Mouse (Mus musculus): ENCODE measurements around the gene Appl1. TPM values are rescaled to one million over a fixed set of nuclear protein-coding genes. Genes with fewer than 3 reads are reported as not detected.
A peak's percentile ranks its signal among the peaks of the same experiment; 100 is the strongest.
"Not testable (repeated sequence)": the region's sequence is repeated elsewhere in the genome, so short reads cannot be mapped to it uniquely, and the experiment has no call there.

The Appl1 gene
- polyA plus RNA-seq, 1 experiment, result 2.9 TPM

DNA sequence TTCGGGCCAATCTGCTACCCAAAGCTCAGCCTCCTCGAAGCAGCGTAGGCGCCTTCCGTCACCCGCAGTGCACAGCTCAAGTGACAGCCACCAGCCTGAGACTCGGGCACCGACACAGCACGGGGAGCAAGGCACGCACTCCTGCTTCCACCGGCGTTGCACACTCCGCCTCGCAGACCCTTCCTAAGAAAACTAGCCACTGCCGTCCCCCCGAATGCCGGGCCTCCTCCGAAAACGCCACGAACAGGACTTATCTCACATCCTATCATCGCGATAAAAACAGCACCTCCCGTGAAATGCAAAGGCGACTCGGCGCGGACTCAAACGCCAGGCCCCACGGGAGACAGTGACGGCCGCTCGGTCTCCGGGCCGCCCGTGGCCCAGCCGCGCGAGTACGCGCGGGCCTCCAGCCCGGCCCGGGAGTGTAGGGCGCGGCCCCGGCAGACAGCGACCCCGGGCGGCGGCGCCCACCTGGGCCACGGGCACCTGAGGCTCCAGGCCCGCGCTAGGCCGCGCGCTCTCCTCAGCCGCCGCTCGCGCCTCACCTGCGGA lies 1.1 kb downstream of the Appl1 start:
- peaks cover 33% of the 10 kb centered on the region for H3K79me3 ChIP-seq (ENCODE audit: low read depth)
- H3K27me3 ChIP-seq (ENCODE audit: control insufficient read depth, insufficient read depth, insufficient read length), result no peaks in the 10 kb centered on the region
- H3ac ChIP-seq (ENCODE audit: control insufficient read depth, insufficient read length, low read depth), result peak overlapping the region; percentile 88
- H3K4me3 ChIP-seq (ENCODE audit: insufficient read depth, poor library complexity, severe bottlenecking), result peak overlapping the region; percentile 76
- H3K79me2 ChIP-seq (ENCODE audit: control insufficient read depth, insufficient read depth), result peaks cover 51% of the 10 kb centered on the region
- H3K36me3 ChIP-seq (ENCODE audit: control insufficient read depth, insufficient read depth), result no peaks in the 10 kb centered on the region
- TF ChIP-seq FOSL1 (IDR thresholded peaks at IDR 0.05; ENCODE audit: insufficient read depth, low read length, poor library complexity, severe bottlenecking) (no peak), CEBPB (IDR thresholded peaks at IDR 0.05; ENCODE audit: low read depth) (no peak), MYOD1 (IDR thresholded peaks at IDR 0.05; ENCODE audit: control insufficient read depth, insufficient read length, low read depth) (no peak), CTCF (IDR thresholded peaks at IDR 0.05; ENCODE audit: control insufficient read depth, insufficient read depth, insufficient read length) (peak; percentile 27), MYOG (IDR thresholded peaks at IDR 0.05; ENCODE audit: control insufficient read depth, extremely low read depth, insufficient read length) (no peak), MAX (IDR thresholded peaks at IDR 0.05) (no peak), USF1 (IDR thresholded peaks at IDR 0.05; ENCODE audit: low read depth) (no peak)

DNA sequence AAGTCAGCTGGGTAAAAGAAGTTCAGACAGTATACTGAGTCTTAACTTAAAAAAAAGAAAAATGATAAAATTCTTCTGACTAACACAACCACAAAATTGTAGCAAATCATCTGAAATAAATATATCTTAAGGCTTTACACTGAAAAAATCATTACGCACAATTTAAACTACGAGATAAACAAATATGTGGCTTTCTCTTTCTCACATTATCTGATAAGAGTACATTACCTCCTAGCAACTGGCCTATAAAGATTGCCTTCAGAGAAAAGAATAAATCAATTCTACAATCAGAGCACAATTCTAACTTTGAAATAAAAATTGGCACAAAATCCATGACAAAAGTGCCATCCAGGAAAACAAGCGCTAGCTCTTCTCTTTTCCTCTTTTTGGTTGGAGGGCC lies 1.9 kb downstream of the Appl1 start:
- H3K36me3 ChIP-seq (ENCODE audit: control insufficient read depth, insufficient read depth), result no peaks in the 10 kb centered on the region
- H3K4me3 ChIP-seq (ENCODE audit: insufficient read depth, poor library complexity, severe bottlenecking), result no peak overlapping the region
- H3K27me3 ChIP-seq (ENCODE audit: control insufficient read depth, insufficient read depth, insufficient read length), result no peaks in the 10 kb centered on the region
- no peak for TF ChIP-seq CEBPB (IDR thresholded peaks at IDR 0.05; ENCODE audit: low read depth)
- TF ChIP-seq CTCF (IDR thresholded peaks at IDR 0.05; ENCODE audit: control insufficient read depth, insufficient read depth, insufficient read length), result no peak
- no peak for TF ChIP-seq MYOD1 (IDR thresholded peaks at IDR 0.05; ENCODE audit: control insufficient read depth, insufficient read length, low read depth)
- no peak for TF ChIP-seq USF1 (IDR thresholded peaks at IDR 0.05; ENCODE audit: low read depth)
- TF ChIP-seq MYOG (IDR thresholded peaks at IDR 0.05; ENCODE audit: control insufficient read depth, extremely low read depth, insufficient read length), result no peak
- no peak for TF ChIP-seq FOSL1 (IDR thresholded peaks at IDR 0.05; ENCODE audit: insufficient read depth, low read length, poor library complexity, severe bottlenecking)
- no peak for TF ChIP-seq MAX (IDR thresholded peaks at IDR 0.05)
- peaks cover 33% of the 10 kb centered on the region for H3K79me3 ChIP-seq (ENCODE audit: low read depth)
- no peak overlapping the region for H3ac ChIP-seq (ENCODE audit: control insufficient read depth, insufficient read length, low read depth)
- H3K79me2 ChIP-seq (ENCODE audit: control insufficient read depth, insufficient read depth), result peaks cover 51% of the 10 kb centered on the region

DNA sequence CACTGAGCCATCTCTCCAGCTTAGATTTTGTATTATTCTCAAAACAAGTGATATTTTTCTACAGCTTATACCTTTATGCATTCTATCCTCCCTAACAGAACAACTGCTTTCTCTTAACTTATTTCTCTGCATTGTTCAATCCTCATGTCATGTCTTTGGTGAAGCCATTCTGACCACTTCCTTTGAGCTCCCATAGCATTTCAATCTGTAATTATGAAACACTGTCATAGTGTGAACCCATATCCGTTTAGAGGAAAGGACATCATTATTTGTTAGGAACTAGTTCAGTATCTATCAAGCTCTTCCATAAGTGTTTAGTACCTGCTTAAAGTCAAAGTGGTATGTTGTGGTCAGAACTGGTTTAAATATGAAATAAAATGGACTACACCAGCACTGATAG lies 10.5 kb downstream of the Appl1 start:
- Histone ChIP-seq H3K4me3 (ENCODE audit: insufficient read depth, poor library complexity, severe bottlenecking) (no peak overlapping the region), H3K79me3 (ENCODE audit: low read depth) (peaks cover 2% of the 10 kb centered on the region), H3K27me3 (ENCODE audit: control insufficient read depth, insufficient read depth, insufficient read length) (no peaks in the 10 kb centered on the region), H3K79me2 (ENCODE audit: control insufficient read depth, insufficient read depth) (peaks cover 5% of the 10 kb centered on the region), H3ac (ENCODE audit: control insufficient read depth, insufficient read length, low read depth) (no peak overlapping the region), H3K36me3 (ENCODE audit: control insufficient read depth, insufficient read depth) (peaks cover 26% of the 10 kb centered on the region)
- TF ChIP-seq MYOD1 (IDR thresholded peaks at IDR 0.05; ENCODE audit: control insufficient read depth, insufficient read length, low read depth) (no peak), MYOG (IDR thresholded peaks at IDR 0.05; ENCODE audit: control insufficient read depth, extremely low read depth, insufficient read length) (no peak), USF1 (IDR thresholded peaks at IDR 0.05; ENCODE audit: low read depth) (no peak), CEBPB (IDR thresholded peaks at IDR 0.05; ENCODE audit: low read depth) (no peak), MAX (IDR thresholded peaks at IDR 0.05) (no peak), CTCF (IDR thresholded peaks at IDR 0.05; ENCODE audit: control insufficient read depth, insufficient read depth, insufficient read length) (no peak), FOSL1 (IDR thresholded peaks at IDR 0.05; ENCODE audit: insufficient read depth, low read length, poor library complexity, severe bottlenecking) (no peak)

DNA sequence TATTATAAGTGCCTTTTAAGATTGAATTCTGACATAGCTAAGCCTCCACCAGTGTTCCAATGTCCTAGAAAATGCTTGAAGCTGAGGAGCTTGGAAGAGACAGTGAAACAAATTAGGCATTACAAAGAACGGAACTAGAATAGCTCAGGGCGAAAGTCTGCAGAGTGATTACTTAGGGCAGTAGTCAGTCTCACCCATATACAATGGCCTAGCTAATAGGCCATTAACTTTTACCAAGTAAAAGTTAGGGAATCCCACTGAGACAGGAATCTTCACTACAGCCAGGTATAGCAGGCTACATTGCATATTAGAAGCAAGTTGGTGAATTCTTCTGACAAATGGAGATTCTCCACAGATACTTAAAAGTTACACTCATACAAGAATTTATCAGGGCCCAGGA lies 14.9 kb downstream of the Appl1 start:
- not testable (repeated sequence) for H3ac ChIP-seq (ENCODE audit: control insufficient read depth, insufficient read length, low read depth); H3K4me3 ChIP-seq (ENCODE audit: insufficient read depth, poor library complexity, severe bottlenecking); H3K27me3 ChIP-seq (ENCODE audit: control insufficient read depth, insufficient read depth, insufficient read length); H3K36me3 ChIP-seq (ENCODE audit: control insufficient read depth, insufficient read depth); H3K79me3 ChIP-seq (ENCODE audit: low read depth); H3K79me2 ChIP-seq (ENCODE audit: control insufficient read depth, insufficient read depth)

DNA sequence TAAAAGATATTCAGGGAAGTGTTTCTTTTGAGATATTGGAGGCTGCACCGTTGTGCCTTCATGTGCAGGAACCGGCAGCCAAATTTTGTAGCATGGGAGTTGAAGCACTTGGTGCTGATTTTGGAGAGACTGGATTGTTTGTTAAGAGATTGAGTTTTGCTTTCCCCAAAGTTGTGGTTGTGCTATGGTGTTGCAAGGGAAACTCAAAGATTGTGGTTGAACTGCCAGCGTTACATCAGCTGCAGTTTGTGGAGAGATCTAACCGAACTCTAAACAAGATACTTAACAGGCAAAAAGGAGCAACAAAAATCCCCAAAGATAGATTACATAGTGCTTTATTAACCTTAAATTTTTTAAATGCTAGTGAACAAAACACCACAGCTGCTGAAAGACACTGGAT lies 35.5 kb downstream of the Appl1 start:
- peaks cover 22% of the 10 kb centered on the region for H3K36me3 ChIP-seq (ENCODE audit: control insufficient read depth, insufficient read depth)
- no peaks in the 10 kb centered on the region for H3K27me3 ChIP-seq (ENCODE audit: control insufficient read depth, insufficient read depth, insufficient read length)
- H3ac ChIP-seq (ENCODE audit: control insufficient read depth, insufficient read length, low read depth), result no peak overlapping the region
- no peak for TF ChIP-seq USF1 (IDR thresholded peaks at IDR 0.05; ENCODE audit: low read depth)
- no peak for TF ChIP-seq CEBPB (IDR thresholded peaks at IDR 0.05; ENCODE audit: low read depth)
- no peak for TF ChIP-seq MAX (IDR thresholded peaks at IDR 0.05)
- TF ChIP-seq MYOG (IDR thresholded peaks at IDR 0.05; ENCODE audit: control insufficient read depth, extremely low read depth, insufficient read length), result no peak
- TF ChIP-seq FOSL1 (IDR thresholded peaks at IDR 0.05; ENCODE audit: insufficient read depth, low read length, poor library complexity, severe bottlenecking), result no peak
- TF ChIP-seq CTCF (IDR thresholded peaks at IDR 0.05; ENCODE audit: control insufficient read depth, insufficient read depth, insufficient read length), result no peak
- TF ChIP-seq MYOD1 (IDR thresholded peaks at IDR 0.05; ENCODE audit: control insufficient read depth, insufficient read length, low read depth), result no peak
- no peaks in the 10 kb centered on the region for H3K79me3 ChIP-seq (ENCODE audit: low read depth)
- no peak overlapping the region for H3K4me3 ChIP-seq (ENCODE audit: insufficient read depth, poor library complexity, severe bottlenecking)
- no peaks in the 10 kb centered on the region for H3K79me2 ChIP-seq (ENCODE audit: control insufficient read depth, insufficient read depth)

DNA sequence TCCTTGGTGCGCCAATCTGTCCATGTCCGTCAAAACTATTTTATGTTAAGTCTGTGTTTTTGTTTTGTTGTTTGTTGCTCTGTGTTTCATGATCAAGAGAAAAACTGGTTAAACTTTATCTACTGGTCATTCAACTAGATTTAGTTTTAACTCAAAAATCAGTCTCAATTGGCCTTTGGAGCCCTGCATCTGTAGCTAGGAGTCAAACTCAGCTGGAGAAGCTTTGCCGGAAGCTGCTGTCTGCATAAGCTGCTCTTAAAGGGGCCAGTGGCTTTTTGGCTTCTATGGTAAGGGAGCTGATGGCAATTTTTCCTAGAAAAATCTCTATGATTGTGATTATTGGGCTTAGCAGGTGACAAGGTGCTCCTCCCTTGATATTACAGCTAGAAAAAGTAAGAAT lies 36.1 kb downstream of the Appl1 start:
- Histone ChIP-seq H3ac (ENCODE audit: control insufficient read depth, insufficient read length, low read depth) (no peak overlapping the region), H3K79me3 (ENCODE audit: low read depth) (no peaks in the 10 kb centered on the region), H3K36me3 (ENCODE audit: control insufficient read depth, insufficient read depth) (peaks cover 22% of the 10 kb centered on the region), H3K4me3 (ENCODE audit: insufficient read depth, poor library complexity, severe bottlenecking) (no peak overlapping the region), H3K79me2 (ENCODE audit: control insufficient read depth, insufficient read depth) (no peaks in the 10 kb centered on the region), H3K27me3 (ENCODE audit: control insufficient read depth, insufficient read depth, insufficient read length) (no peaks in the 10 kb centered on the region)
- TF ChIP-seq FOSL1 (IDR thresholded peaks at IDR 0.05; ENCODE audit: insufficient read depth, low read length, poor library complexity, severe bottlenecking) (no peak), MAX (IDR thresholded peaks at IDR 0.05) (no peak), CTCF (IDR thresholded peaks at IDR 0.05; ENCODE audit: control insufficient read depth, insufficient read depth, insufficient read length) (no peak), MYOG (IDR thresholded peaks at IDR 0.05; ENCODE audit: control insufficient read depth, extremely low read depth, insufficient read length) (no peak), MYOD1 (IDR thresholded peaks at IDR 0.05; ENCODE audit: control insufficient read depth, insufficient read length, low read depth) (no peak), CEBPB (IDR thresholded peaks at IDR 0.05; ENCODE audit: low read depth) (no peak), USF1 (IDR thresholded peaks at IDR 0.05; ENCODE audit: low read depth) (no peak)

Data from C2C12 (cell line).